Mouse (Mus musculus) hindbrain, embryonic 13.5 days (tissue): ENCODE results near the gene E030030I06Rik. TPM values are rescaled to one million over a fixed set of nuclear protein-coding genes. Genes with fewer than 3 reads are reported as not detected.
A peak's percentile ranks its signal among the peaks of the same experiment; 100 is the strongest.
"Not testable (repeated sequence)": the region's sequence is repeated elsewhere in the genome, so short reads cannot be mapped to it uniquely, and the experiment has no call there.

Experiments
- ATAC-seq: fragments of 200-750 bp; cut with Nextera tagmentation; 2 replicates; pipeline ENCODE4 v1.8.0; 2017; ENCODE audit warnings: moderate TSS enrichment; ENCODE audit not compliant: low FRiP score
- H3K27ac ChIP-seq: fragments of 300-500 bp; sonication (generic); 2 replicates; pipeline ENCODE4 v1.5.1; 2015; ENCODE audit warnings: inconsistent platforms, mild to moderate bottlenecking, moderate library complexity
- H3K27me3 ChIP-seq: fragments of 300-500 bp; sonication (generic); 2 replicates; pipeline ENCODE4 v1.6.1; 2015; ENCODE audit warnings: mild to moderate bottlenecking, inconsistent platforms
- H3K36me3 ChIP-seq: fragments of 300-500 bp; sonication (generic); 2 replicates; pipeline ENCODE4 v1.6.1; 2015; ENCODE audit warnings: mild to moderate bottlenecking, inconsistent platforms
- H3K4me1 ChIP-seq: fragments of 300-500 bp; sonication (generic); replicated peaks from 2 replicates; pipeline ENCODE4 v1.6.1; 2015; ENCODE audit warnings: inconsistent platforms
- H3K4me2 ChIP-seq: fragments of 300-500 bp; sonication (generic); 2 replicates; pipeline ENCODE4 v1.6.1; 2015; ENCODE audit warnings: inconsistent platforms, mild to moderate bottlenecking, moderate library complexity
- H3K4me3 ChIP-seq: fragments of 300-500 bp; sonication (generic); 2 replicates; pipeline ENCODE4 v1.5.1; 2015; ENCODE audit warnings: mild to moderate bottlenecking, inconsistent platforms
- H3K9ac ChIP-seq: fragments of 300-500 bp; sonication (generic); 2 replicates; pipeline ENCODE4 v1.6.1; 2015; ENCODE audit warnings: mild to moderate bottlenecking, inconsistent platforms
- H3K9me3 ChIP-seq: fragments of 300-500 bp; sonication (generic); 2 replicates; pipeline ENCODE4 v1.6.1; 2016; ENCODE audit warnings: inconsistent platforms
- WGBS: fragments of 180-500 bp; shearing (Covaris S2); methylation state at CpG from one replicate; pipeline ENCODE4 v1.1.7; 2015; 5-methylcytosine and 5-hydroxymethylcytosine counted together
- polyA plus RNA-seq: library from polyadenylated mRNA; unstranded; fragments of >200 nt; fragmentation: Nextera tagmentation; extraction: Ambion mirVana; gene quantifications from 2 replicates; pipeline ENCODE4 v1.2.1, GENCODE M21; 2015

The E030030I06Rik gene
- 4.2 and 8.0 TPM in 2 replicates for polyA plus RNA-seq

- peaks cover 28% of the 10 kb centered on the region for H3K4me1 ChIP-seq
- H3K27me3 ChIP-seq: peaks cover 54% of the 10 kb centered on the region
- H3K9me3 ChIP-seq: no peaks in the 10 kb centered on the region
- WGBS: 0% methylated on average over 37 of the region's 37 CpGs
- H3K9ac ChIP-seq: peak within 1 kb of the TSS; percentile 61
- no peaks in the 10 kb centered on the region for H3K36me3 ChIP-seq
- peak; percentile 57 for ATAC-seq
- H3K27ac ChIP-seq: no peak within 1 kb of the TSS
- peak within 1 kb of the TSS; percentile 53 for H3K4me3 ChIP-seq
- H3K4me2 ChIP-seq: peak within 1 kb of the TSS; percentile 65
Observed at GRCm38 (mm10) chr10:22149073-22149690, at the start of gene E030030I06Rik. Gene E030030I06Rik, minus strand, starts transcription at chr10:22149270.

- not testable (repeated sequence) for H3K9me3 ChIP-seq, H3K9ac ChIP-seq
- 2% methylated on average over 8 of the region's 10 CpGs for WGBS
Observed at GRCm38 (mm10) chr10:22191035-22191434, 42.0 kb upstream of the E030030I06Rik start.

GRCm38 (mm10) chr10:22176515-22176914, 27.4 kb upstream of the E030030I06Rik start:
- H3K36me3 ChIP-seq, H3K4me2 ChIP-seq, H3K27ac ChIP-seq, H3K4me3 ChIP-seq, H3K9ac ChIP-seq, H3K4me1 ChIP-seq, H3K9me3 ChIP-seq, H3K27me3 ChIP-seq, ATAC-seq: not testable (repeated sequence)
- WGBS: 80% methylated on average over 2 of the region's 2 CpGs

More at GRCm38 (mm10) chr10:22191035-22191434, 42.0 kb upstream of the E030030I06Rik start:
- not testable (repeated sequence) for H3K27me3 ChIP-seq, H3K36me3 ChIP-seq, H3K4me1 ChIP-seq, H3K27ac ChIP-seq
- Histone ChIP-seq H3K4me3 (0 out of 2 replicates have a peak overlapping the region, but pooled peaks have one; percentile 8), H3K4me2 (peak overlapping the region; percentile 36)
- ATAC-seq: peak; percentile 76

- H3K36me3 ChIP-seq, H3K4me3 ChIP-seq, H3K27ac ChIP-seq, ATAC-seq, H3K9ac ChIP-seq, H3K9me3 ChIP-seq, H3K4me1 ChIP-seq, H3K4me2 ChIP-seq, H3K27me3 ChIP-seq: not testable (repeated sequence)
- 81% methylated on average over 2 of the region's 2 CpGs for WGBS
Observed at GRCm38 (mm10) chr10:22174190-22174487, 25.1 kb upstream of the E030030I06Rik start.

GRCm38 (mm10) chr10:22173335-22174189, 24.5 kb upstream of the E030030I06Rik start:
- not testable (repeated sequence) for H3K9ac ChIP-seq, H3K4me1 ChIP-seq, H3K27me3 ChIP-seq, H3K4me3 ChIP-seq, H3K36me3 ChIP-seq, H3K9me3 ChIP-seq, H3K27ac ChIP-seq
- H3K4me2 ChIP-seq: 0 out of 2 replicates have a peak overlapping the region, but pooled peaks have one; percentile 29
- ATAC-seq: peak; percentile 32; the same call in 1 of the 2 replicates
- 14% methylated on average over 14 of the region's 17 CpGs for WGBS

- H3K9me3 ChIP-seq, H3K4me3 ChIP-seq, H3K4me1 ChIP-seq, ATAC-seq, H3K27me3 ChIP-seq, H3K27ac ChIP-seq, H3K36me3 ChIP-seq, H3K9ac ChIP-seq: not testable (repeated sequence)
- WGBS: 60% methylated on average over 5 of the region's 5 CpGs
- H3K4me2 ChIP-seq: 0 out of 2 replicates have a peak overlapping the region, but pooled peaks have one; percentile 29
Observed at GRCm38 (mm10) chr10:22172431-22173334, 23.6 kb upstream of the E030030I06Rik start.

- not testable (repeated sequence) for H3K27me3 ChIP-seq, H3K9me3 ChIP-seq, H3K4me2 ChIP-seq, H3K27ac ChIP-seq, H3K4me1 ChIP-seq, H3K4me3 ChIP-seq, ATAC-seq, H3K9ac ChIP-seq, H3K36me3 ChIP-seq
Observed at GRCm38 (mm10) chr10:22169116-22169515, 20.0 kb upstream of the E030030I06Rik start.

GRCm38 (mm10) chr10:22167061-22167460, 18.0 kb upstream of the E030030I06Rik start:
- WGBS: 76% methylated on average over 1 of the region's 1 CpGs
- H3K4me3 ChIP-seq, H3K9ac ChIP-seq, H3K9me3 ChIP-seq, H3K36me3 ChIP-seq, H3K4me2 ChIP-seq, ATAC-seq, H3K4me1 ChIP-seq, H3K27ac ChIP-seq: not testable (repeated sequence)
- peaks cover 11% of the 10 kb centered on the region; the same call in 1 of the 2 replicates for H3K27me3 ChIP-seq

GRCm38 (mm10) chr10:22166025-22166424, 17.0 kb upstream of the E030030I06Rik start:
- not testable (repeated sequence) for H3K4me3 ChIP-seq, ATAC-seq, H3K4me1 ChIP-seq, H3K9ac ChIP-seq, H3K36me3 ChIP-seq, H3K27ac ChIP-seq, H3K4me2 ChIP-seq, H3K9me3 ChIP-seq
- WGBS: 79% methylated on average over 2 of the region's 2 CpGs
- peaks cover 21% of the 10 kb centered on the region for H3K27me3 ChIP-seq

- H3K27ac ChIP-seq, H3K36me3 ChIP-seq, H3K4me2 ChIP-seq, ATAC-seq, H3K4me3 ChIP-seq, H3K4me1 ChIP-seq, H3K9me3 ChIP-seq, H3K9ac ChIP-seq: not testable (repeated sequence)
- H3K27me3 ChIP-seq: peaks cover 27% of the 10 kb centered on the region
- WGBS: 83% methylated on average over 5 of the region's 5 CpGs
Observed at GRCm38 (mm10) chr10:22165328-22166003, 16.4 kb upstream of the E030030I06Rik start.

- H3K36me3 ChIP-seq, H3K27ac ChIP-seq, H3K4me3 ChIP-seq, H3K9ac ChIP-seq, H3K4me1 ChIP-seq, H3K9me3 ChIP-seq: not testable (repeated sequence)
- peak; percentile 74 for ATAC-seq
- Histone ChIP-seq H3K27me3 (peaks cover 38% of the 10 kb centered on the region), H3K4me2 (peak overlapping the region; percentile 40)
- WGBS: 41% methylated on average over 15 of the region's 16 CpGs
Observed at GRCm38 (mm10) chr10:22163705-22164583, 14.9 kb upstream of the E030030I06Rik start.
